Mouse (Mus musculus): ENCODE data around the gene Sorl1.

GRCm38 (mm10) chr9:41981306-41981705, 142.8 kb downstream of the Sorl1 start:
- TF ChIP-seq EP300 (IDR thresholded peaks at IDR 0.05; ENCODE audit: low read depth) (no peak), CTCF (IDR thresholded peaks at IDR 0.05; ENCODE audit: low read depth) (no peak)
